In genomic region chr6:28898836-28899235, GRCm38 (mm10) we compare ENCODE assay signal across 8 mouse cellular contexts.
DNase-seq lines count a peak whose midpoint lies in the region; ATAC-seq lines count a peak whose summit lies in the region.

No protein-coding gene starts in this region.

- no peaks in the 10 kb centered on the region for H3K9me3 ChIP-seq in liver, embryonic 12.5 days (replicated peaks)
- no peaks in the 10 kb centered on the region for H3K9me3 ChIP-seq in liver, embryonic 11.5 days (ENCODE audit: control insufficient read depth, low read length)
- no peaks in the 10 kb centered on the region for H3K9me3 ChIP-seq in neural tube, embryonic 14.5 days (ENCODE audit: control insufficient read depth, low read length)

- no peaks in the 10 kb centered on the region for H3K36me3 ChIP-seq in liver, embryonic 12.5 days
- H3K36me3 ChIP-seq in liver, embryonic 11.5 days (ENCODE audit: control insufficient read depth, insufficient read depth, low read length) = no peaks in the 10 kb centered on the region
- no peaks in the 10 kb centered on the region for H3K36me3 ChIP-seq in neural tube, embryonic 14.5 days (ENCODE audit: control insufficient read depth, insufficient read depth, low read length)

- no peak overlapping the region for H3K9ac ChIP-seq in liver, embryonic 12.5 days
- no peak overlapping the region for H3K9ac ChIP-seq in liver, embryonic 11.5 days (ENCODE audit: low read depth, low read length)
- no peak overlapping the region for H3K9ac ChIP-seq in neural tube, embryonic 14.5 days (replicated peaks; ENCODE audit: low read depth, low read length)

- H3K27me3 ChIP-seq in liver, embryonic 12.5 days (replicated peaks) = no peaks in the 10 kb centered on the region; the same call in none of the 2 replicates
- no peaks in the 10 kb centered on the region for H3K27me3 ChIP-seq in liver, embryonic 11.5 days (replicated peaks; ENCODE audit: control insufficient read depth, insufficient read depth, low read length)
- H3K27me3 ChIP-seq in neural tube, embryonic 14.5 days (ENCODE audit: control insufficient read depth, insufficient read depth, low read length) = no peaks in the 10 kb centered on the region

- no peak overlapping the region for H3K4me3 ChIP-seq in liver, embryonic 12.5 days
- no peak overlapping the region for H3K4me3 ChIP-seq in liver, embryonic 11.5 days (ENCODE audit: low read depth, low read length)
- H3K4me3 ChIP-seq in neural tube, embryonic 14.5 days (ENCODE audit: low read depth, low read length) = no peak overlapping the region

- H3K4me2 ChIP-seq in liver, embryonic 12.5 days = no peak overlapping the region
- no peak overlapping the region for H3K4me2 ChIP-seq in liver, embryonic 11.5 days
- no peak overlapping the region for H3K4me2 ChIP-seq in neural tube, embryonic 14.5 days (ENCODE audit: low read depth, low read length)

- 11% methylated on average over 10 of the region's 10 CpGs for WGBS in liver, embryonic 12.5 days (ENCODE audit: insufficient replicate concordance)
- WGBS in liver, embryonic 11.5 days = 11% methylated on average over 10 of the region's 10 CpGs
- WGBS in neural tube, embryonic 14.5 days = 14% methylated on average over 10 of the region's 10 CpGs

- H3K4me1 ChIP-seq in liver, embryonic 12.5 days = no peaks in the 10 kb centered on the region
- H3K4me1 ChIP-seq in liver, embryonic 11.5 days (replicated peaks; ENCODE audit: control insufficient read depth, insufficient read depth, low read length) = no peaks in the 10 kb centered on the region
- peaks cover 7% of the 10 kb centered on the region; the same call in 1 of the 2 replicates for H3K4me1 ChIP-seq in neural tube, embryonic 14.5 days (ENCODE audit: control insufficient read depth, insufficient read depth, low read length)

- no peak overlapping the region for H3K27ac ChIP-seq in liver, embryonic 12.5 days
- no peak overlapping the region for H3K27ac ChIP-seq in liver, embryonic 11.5 days (ENCODE audit: low read depth, low read length)
- H3K27ac ChIP-seq in neural tube, embryonic 14.5 days (ENCODE audit: low read depth, low read length) = no peak overlapping the region

- DNase-seq in liver = peak; percentile 35
- peak; percentile 14 for DNase-seq in T-cell, adult 2 months (ENCODE audit: low spot score)
- peak; percentile 70 for DNase-seq in cerebellum, adult 8-10 months
- DNase-seq in gastrocnemius, postnatal 4 days (ENCODE audit: low spot score in 2 of 2) = peak; percentile 36 to 48
- no peak for DNase-seq in liver, embryonic 11.5 days (ENCODE audit: low spot score)

- no peak for ATAC-seq in liver, embryonic 12.5 days
- ATAC-seq in liver, embryonic 11.5 days (replicated peaks; ENCODE audit: low FRiP score) = peak; percentile 32; the same call in 1 of the 2 replicates
- ATAC-seq in neural tube, embryonic 14.5 days (ENCODE audit: low read depth) = peak; percentile 29; the same call in 1 of the 2 replicates
- no peak for ATAC-seq in erythroblast, adult 5-6 weeks (replicated peaks; ENCODE audit: low FRiP score, poor library complexity, severe bottlenecking)

Comparison
In these comparisons a context has a peak if more than half of its experiments do, and no peak if none do; other contexts are left out.
1. ATAC-seq: peak in liver, embryonic 11.5 days (single experiment) and neural tube, embryonic 14.5 days (single experiment); none in liver, embryonic 12.5 days (single experiment) and erythroblast, adult 5-6 weeks (single experiment).